Mouse (Mus musculus): ENCODE measurements around the gene Smpd1.

Smpd1 gene

DNA sequence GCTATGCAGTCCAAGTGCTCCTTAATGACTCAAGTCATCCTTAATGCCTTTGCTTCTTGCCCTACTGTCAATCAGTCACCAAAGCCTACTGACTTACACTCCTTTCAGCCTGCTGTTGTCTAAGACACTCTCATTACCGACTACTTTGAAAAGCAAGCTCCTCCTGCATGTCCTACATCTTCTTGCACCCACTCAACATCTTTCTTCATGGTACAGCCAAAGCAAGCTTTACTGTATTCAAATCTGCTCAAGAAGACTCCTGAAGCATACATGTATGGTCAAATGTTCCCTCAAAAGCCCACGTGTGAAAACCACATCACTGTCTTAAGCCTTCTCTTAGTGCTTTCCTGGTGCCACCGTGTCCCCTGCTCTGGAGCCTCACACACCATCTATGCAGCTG, 9.2 kb downstream of the Smpd1 start:
- no peak for DNase-seq (ENCODE audit: low read depth)

DNA sequence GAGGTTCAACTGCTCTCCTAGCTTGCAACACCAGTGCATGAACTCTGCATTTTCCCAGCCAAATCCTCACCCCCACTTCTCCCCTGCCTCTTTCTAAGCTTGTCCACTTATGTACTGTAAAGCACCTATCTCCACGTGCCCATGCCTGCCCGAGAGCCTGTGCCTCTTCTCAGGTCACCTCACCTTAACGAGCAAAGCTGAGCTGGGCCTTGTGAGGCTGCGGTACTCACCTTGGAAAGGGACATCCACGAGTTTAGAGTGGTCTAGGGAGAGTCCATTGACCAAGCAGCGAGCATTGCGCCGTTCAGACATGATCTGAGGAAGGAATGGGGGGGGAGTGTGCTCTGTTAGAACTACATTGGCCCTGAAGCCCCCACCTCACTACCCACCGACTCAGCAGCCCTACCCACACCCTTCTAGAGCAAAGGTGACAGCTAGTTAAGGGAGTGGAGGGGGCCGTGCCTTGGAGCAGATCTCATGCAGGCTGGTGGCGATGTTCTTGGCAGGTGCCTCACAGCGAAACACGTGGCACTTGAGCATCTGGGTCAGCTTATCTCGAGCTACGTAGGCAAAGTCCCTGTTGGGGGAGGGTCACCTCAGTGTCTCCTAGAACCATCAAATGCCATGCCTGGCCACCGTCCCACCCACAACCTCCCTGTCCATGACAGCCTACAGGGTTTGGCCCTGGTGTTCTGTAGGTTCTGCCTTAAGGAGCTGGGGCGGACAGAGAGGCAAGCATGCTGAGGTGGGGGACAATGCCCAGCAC, 11.1 kb downstream of the Smpd1 start:
- no peak for DNase-seq (ENCODE audit: low read depth)

DNA sequence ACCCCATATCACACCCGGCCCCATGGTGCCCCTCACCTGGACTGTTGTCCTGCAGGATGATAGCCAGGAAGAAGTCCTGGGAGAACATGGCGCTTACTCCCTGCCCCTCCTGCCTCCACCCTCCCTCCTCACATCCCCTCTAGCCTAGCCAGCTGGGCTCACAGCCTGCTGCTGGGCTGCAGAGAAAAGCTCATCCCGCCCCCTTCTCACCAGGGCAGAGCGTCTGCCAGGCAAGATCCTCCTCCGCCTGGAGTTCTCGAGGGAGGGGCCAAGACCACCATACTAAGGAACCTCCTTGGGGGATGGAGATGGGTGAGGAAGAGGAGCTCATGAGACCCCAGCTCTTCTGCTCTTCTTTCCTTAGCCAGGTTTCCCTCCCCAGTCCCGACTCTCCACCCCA, 14.4 kb downstream of the Smpd1 start:
- DNase-seq (ENCODE audit: low read depth), result no peak

DNA sequence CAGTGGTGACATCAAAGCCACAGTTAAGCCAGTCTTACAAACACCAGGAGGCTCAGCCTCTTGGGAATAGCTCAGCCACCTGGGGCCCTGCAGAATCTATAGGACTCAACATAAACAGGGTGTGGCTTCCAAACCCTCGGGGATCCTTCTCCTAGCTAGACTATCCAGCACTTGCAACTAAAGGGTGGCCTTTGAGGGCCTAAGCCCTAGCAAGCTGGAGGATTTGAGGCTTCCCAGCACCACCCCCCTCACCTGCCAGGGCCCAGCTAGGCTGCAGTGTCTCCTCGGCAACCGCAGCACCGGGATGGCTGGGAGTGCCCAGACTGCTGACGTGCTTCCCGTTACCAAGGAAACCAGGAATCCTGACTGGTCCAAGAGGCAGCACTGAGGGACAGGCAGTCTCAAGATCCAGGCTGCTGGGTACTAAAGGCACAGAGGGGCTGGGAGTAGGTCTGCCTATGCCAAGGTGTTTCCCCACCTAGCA, 14.9 kb downstream of the Smpd1 start:
- DNase-seq (ENCODE audit: low read depth), result no peak

DNA sequence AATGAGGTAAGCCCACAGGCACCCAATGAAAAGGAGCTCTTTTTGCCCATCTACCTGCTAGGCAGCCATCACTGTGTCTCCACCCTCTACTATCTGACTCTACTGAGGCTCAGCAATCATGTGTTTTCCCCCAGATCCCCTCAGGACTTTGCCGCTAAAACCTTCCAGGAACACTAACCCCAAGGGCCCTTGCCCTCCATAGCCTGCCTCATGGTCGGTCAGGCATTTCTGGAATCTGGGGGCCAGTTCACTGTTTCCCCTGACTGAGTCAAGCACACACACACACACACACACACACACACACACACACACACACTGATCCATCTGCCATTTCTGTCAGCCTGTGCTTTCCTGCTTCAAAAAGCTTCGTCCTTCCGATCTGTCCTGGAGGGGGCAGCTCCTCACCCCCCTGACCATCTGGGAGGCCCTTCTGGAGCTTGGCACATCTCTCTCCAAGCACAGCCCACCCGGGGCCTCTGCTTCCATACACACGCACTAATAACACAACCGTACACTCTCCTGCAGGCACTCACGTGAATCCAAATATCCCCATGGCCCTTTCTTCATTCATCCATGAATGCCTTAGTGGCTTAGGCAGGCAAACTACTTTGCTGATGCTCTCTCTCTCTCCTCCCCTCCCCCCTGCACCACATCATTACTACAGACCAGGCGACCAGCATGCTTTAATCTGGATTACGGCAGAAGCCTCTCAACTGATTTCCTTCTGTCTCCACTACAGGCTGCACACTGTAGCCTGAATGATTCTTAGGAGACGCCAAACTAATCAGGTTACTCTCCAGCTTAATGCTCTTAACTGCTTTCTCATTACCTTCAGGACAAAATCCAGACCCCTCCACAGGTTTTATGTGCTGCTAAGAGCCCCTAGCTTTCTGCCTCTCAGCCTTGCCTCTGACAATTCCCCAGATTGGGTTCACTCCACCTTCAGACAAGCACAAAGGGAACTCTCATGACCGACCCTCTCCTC, 15.6 kb downstream of the Smpd1 start:
- DNase-seq (ENCODE audit: low read depth), result no peak

DNA sequence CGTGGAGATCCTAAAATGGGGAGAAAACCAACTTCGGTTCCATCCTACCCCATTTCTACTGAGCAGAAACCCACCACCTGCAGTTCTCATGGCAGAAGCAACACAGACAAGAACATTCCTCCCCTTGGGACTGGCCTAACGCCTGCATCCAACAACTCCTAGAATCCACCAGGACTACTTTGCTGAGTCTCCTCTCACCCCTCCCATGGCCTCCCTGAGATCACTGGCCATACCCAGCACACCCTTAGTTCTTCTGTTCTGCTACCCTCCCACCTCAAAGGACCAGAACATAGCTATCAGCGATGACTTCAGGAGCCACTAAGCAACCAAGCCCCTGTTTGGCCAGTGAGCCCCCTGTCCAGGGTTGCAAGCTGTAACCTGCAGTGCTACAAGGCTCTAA, 16.6 kb downstream of the Smpd1 start:
- DNase-seq (ENCODE audit: low read depth), result no peak

DNA sequence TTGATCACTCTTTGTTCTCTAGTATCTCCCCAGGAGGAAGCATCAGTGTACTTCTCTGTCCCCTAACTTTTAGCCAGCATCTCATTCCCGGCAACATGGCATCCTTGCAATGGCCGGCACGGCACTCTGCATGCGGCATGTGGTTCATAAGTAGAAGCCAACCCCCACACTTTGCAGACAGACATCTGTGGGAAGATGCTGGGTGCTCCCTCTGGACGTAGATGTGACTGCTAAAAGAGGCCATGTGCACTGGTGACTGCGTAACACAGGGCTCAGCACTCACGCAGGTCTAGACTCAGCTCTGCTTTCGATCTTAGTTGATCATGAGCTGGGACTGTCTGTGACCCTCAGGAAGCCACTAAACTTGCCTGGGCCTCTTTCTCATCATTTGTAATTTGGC, 18.8 kb downstream of the Smpd1 start:
- no peak for DNase-seq (ENCODE audit: low read depth)

DNA sequence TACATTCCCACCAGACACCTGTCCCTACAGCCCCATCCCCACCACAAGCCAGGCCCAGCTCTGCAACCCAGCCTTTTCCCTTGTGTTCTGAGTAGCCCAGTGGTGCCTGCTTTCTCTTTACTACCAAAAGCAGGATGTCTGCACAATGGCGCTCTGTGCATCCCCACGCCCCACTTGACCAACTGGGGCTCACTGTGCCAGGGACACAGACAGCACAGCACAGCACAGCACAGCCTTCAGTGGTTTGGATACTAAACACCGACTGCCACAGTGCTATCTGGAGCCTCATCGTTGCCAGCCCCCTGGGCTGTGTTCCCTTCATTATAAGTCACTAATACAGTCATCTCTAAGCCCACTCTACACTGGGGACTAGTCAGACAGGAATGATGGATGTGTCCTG, 20.4 kb downstream of the Smpd1 start:
- no peak for DNase-seq (ENCODE audit: low read depth)

DNA sequence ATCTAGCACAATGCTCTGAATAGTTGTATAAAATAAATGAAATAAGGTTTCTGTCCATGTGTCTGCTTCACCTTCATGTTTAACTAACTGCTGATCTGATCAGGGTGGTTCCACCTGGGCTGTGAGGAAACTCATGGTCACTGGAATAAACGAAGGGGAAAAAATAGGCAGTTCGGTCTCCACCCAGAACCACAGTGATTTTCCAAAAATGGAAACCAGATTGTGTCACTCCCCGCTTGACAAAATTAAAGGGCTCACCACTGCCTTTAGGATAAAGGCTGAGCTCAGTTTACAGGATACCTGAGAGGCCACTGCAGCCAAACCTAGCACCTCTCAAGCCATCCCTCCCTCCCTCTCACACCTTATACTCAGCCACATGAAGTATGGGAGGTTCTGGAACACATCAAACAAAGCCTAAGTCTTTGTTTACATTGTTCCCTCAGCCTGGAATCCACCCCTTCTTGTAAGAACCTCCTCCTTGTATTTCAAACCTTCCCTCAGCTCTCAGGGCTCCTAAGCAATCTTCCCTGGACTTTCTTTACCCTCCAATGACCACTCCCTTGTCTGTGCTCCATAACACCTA, 22.1 kb downstream of the Smpd1 start:
- no peak for DNase-seq (ENCODE audit: low read depth)

DNA sequence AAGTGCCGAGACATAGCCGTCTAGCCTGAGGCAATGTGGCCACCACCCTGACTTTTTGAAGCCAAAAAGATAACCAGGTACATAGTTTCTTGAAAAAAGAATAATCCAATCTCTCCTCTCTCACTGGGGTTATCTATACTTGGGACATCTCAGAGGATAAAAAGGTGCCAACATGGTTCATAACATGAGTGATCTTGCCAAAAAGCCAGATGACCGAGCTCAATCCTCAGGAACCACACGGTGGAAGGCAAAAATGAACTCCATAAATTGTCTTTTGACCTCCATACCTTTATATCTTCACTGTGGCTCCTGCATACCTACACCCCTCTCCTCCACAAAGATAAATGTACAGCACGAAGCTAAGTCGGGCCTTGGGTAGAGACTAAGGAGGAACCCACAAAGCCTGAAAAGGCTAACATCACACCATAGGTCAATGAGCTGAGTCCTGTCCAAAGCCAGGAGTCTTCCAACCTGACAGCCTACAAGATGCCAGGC, 23.3 kb downstream of the Smpd1 start:
- DNase-seq (ENCODE audit: low read depth), result no peak

DNA sequence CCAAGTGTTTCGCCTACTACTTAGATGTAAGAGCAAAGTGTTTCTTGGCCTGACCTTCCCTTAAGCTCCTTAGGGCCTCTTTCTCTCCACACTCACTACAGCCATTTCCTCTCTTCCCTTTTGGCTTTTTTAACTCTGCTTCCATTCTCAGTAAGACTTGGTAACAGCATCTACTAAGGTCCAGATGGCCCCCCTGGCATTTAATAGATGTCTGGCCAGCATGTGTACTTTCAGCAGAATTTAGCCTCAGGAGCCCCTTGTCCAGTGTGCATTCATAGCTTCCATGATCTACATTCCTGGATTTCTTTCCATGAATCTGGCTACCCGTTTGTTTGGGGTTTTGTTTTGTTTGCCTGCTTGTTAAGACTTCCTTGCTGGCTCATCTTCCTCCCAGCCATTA, 24.3 kb downstream of the Smpd1 start:
- no peak for DNase-seq (ENCODE audit: low read depth)

DNA sequence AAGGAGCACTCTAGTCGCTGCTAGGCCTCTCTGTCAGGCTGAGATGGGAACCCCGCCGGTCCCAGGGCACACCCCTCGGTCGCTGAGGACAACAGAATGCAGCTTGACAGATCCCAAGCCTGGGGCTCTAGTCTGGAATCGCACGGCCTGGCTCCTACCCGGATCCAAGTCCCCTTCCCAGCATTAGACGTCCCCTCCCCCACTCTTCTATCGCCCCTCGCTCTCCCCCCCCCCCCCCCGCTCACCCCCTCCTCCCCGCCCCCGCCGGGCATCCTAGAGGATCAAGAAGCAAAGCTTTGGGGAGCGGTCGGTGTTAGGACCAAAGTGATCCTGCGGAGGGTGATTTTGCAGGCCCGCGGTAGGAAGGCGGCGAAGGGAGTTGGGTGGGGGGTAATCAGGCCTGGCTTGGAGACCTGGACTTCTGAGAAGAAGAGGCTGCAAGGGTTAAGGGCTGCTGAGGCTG, 26.5 kb downstream of the Smpd1 start:
- no peak for DNase-seq (ENCODE audit: low read depth)

DNA sequence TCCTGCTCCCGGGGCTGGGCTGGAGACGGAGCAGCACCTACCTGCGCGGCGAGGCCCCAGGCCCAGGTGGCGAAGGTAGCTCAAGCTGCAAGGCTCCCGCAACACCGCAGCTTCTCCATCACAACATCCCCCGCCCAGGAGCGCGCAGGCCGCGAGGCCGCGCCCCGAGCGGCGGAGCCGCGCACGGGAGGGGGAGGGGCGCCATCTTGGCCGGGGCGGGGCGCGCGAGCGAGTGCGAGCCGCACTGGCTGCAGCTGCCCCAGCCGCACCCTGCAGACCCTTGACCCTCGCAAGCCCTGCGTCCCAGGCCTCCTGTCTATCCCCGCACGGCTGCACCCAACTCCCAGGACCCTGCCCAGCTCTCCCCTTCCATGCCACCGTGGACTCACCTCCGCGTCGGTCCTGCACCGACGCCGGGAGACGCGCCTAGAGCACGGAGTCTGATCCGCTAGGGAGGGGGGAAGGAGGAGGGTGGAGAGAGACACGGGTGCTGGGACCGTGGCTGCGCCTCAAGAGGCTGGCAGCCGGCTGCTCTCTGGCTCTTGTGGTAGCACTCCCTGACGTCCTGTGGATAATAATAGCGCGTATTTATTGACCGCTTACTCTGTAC, 27.0 kb downstream of the Smpd1 start, which contains the start of gene Apbb1:
Gene Apbb1 (minus strand): TSS at position 560 of the 610 bp plus-strand sequence.
- DNase-seq (ENCODE audit: low read depth), result peak; percentile 8

DNA sequence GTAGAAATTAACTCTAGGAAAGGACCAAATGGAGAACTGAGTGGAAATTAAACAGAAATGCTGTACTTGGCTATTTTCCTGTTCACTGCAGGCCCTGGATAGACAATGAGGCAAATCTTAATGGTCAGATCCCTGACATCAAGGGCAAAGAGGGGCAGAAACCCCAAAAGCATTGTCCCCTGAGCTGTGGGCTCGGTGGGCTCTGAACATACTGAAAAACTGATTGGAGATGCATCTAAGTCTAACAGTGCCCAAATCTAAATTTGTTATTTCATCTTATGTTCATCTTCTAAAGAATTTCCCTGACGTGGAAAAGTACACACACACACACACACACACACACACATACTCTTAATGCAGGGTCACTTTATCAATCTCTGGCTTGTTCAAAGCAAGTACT, 27.8 kb downstream of the Smpd1 start:
- no peak for DNase-seq (ENCODE audit: low read depth)

DNA sequence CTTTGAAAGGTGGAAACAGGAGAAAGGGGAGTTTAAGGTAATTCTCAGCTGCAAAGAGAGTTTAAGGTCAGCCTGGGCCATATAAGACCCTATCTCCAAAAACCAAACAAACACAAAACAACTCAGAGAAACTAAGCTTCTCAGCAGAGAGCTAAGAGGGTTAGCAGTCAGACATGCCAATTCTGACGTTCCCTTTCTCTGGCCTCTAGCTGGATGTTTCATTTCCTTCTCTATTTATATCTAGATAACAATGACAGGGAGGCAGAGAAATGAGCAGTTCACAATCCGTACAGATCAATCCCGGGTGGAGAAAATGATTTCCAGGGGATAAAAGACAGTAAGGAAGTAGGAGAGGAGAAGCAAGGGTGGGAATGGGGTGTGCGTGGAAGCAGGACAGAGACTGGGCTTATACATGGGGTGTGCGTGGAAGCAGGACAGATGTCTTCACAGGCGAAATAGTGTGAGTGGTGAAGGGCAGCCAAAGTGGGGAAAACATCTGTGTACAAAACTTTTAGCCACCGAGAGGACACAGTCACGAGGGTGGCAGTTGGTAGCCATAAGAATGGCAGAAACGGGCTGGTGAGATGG, 34.3 kb downstream of the Smpd1 start:
- DNase-seq (ENCODE audit: low read depth), result no peak

DNA sequence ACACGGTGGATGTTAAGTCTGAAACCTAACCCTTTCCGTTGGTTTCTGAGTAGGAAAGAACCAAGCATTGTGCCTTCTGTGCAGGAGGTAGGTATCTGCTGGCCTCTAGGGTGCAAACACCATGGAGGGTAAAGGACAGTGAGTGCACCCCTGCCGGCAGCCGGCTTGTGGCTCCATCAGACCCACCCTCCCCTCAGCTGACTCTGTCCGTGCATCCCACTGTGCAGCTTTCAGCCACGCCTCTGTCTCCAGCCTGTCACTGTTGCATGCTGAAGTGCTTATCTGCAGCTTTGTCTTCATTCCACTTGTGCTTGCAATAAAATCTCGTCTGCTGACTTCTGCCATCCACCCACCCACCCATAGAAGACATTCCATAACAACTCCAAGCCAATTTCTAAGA, 35.9 kb downstream of the Smpd1 start:
- no peak for DNase-seq (ENCODE audit: low read depth)

DNA sequence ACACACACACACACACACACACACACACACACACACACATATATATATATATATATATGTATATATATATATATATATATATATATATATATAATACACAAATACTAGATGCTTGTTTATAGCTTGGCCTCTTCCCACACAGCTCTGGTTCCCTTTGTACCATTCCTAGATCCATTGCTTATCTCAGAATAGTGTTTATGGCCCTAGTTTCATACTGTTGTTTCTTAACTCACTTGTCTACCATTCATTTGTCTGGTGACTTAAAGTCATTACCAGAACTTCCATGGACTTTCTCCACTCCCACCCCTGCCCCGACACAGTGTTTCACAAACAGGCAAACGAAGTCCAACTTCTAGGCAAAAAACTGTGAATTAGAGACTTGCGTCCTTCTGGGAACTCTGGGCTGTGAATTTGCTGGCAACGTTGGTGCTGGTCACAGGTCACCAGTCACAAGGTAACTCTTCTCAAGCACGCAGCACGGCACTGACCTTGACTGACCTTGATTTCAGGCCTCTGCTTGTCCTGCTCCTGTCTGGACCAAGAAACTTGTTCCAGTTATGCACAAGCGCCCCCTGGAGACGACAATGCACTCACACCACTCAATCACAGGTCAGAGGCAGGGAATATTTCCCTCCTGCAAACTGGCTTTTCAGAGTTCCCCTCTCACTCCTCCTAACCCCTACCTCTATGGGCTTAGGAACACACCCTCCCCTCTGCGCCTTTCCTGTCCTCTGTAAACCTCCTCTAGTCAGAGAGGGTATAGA, 48.9 kb downstream of the Smpd1 start:
- DNase-seq (ENCODE audit: low read depth), result peak; percentile 23
